Mouse (Mus musculus): Measurements from ENCODE around the gene Adcy2. TPM values are rescaled to one million over a fixed set of nuclear protein-coding genes. Genes with fewer than 3 reads are reported as not detected.

The Adcy2 gene
- total and polyA plus RNA-seq, 3 experiments = not detected

DNA sequence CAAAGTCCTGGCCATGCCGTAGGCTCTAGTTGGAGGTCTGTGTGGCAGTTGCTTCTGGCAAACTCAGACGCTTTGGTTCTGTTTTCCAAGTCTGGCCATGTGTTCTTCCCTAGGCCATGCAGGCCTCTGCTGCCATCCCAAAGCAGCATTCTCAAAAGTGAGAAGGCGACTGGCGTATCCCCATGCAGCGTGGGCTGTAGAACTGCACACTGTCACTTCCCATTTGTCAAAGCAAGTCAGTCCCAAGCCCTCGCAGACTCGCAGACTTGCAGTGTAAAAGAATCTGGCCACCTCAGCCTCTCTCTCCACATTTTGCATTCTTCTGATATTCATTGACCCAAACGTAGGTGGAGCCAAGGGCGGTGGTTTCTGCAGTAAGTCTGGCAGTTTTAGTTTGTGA is 249.5 kb downstream of the Adcy2 start:
- H3K36me3 ChIP-seq (ENCODE audit: control insufficient read depth in 1 of 2, insufficient read depth in 2 of 2, low read length in 2 of 2) = no peaks in the 10 kb centered on the region
- no peak overlapping the region for H3K4me3 ChIP-seq (ENCODE audit: control insufficient read depth in 1 of 2, insufficient read depth in 1 of 2, low read depth in 2 of 2, low read length in 2 of 2)
- H3K9me3 ChIP-seq (replicated peaks; ENCODE audit: insufficient read depth, low read length) = no peaks in the 10 kb centered on the region
- H3K4me1 ChIP-seq (ENCODE audit: control insufficient read depth in 1 of 2, insufficient read depth in 2 of 2, low read length in 2 of 2) = no peaks in the 10 kb centered on the region
- H3K27me3 ChIP-seq (ENCODE audit: control insufficient read depth in 1 of 2, insufficient read depth in 2 of 2, low read length in 2 of 2) = no peaks in the 10 kb centered on the region
- DNase-seq (ENCODE audit: low read depth, low spot score) = no peak
- no peak for TF ChIP-seq POLR2AphosphoS2 (IDR thresholded peaks at IDR 0.05; ENCODE audit: low read length)
- TF ChIP-seq ZC3H11A (IDR thresholded peaks at IDR 0.05; ENCODE audit: low read depth, low read length) = no peak
- no peak for TF ChIP-seq HCFC1 (IDR thresholded peaks at IDR 0.05; ENCODE audit: low read depth, low read length)
- no peak for TF ChIP-seq MXI1 (IDR thresholded peaks at IDR 0.05; ENCODE audit: low read depth, low read length)
- no peak for TF ChIP-seq MYB (IDR thresholded peaks at IDR 0.05; ENCODE audit: low read depth, low read length)
- TF ChIP-seq MYC (IDR thresholded peaks at IDR 0.05; ENCODE audit: low read depth, low read length) = no peak
- no peak for TF ChIP-seq RCOR1 (IDR thresholded peaks at IDR 0.05; ENCODE audit: low read depth, low read length)
- TF ChIP-seq MAZ (IDR thresholded peaks at IDR 0.05; ENCODE audit: low read depth, low read length) = no peak
- TF ChIP-seq TAL1 (IDR thresholded peaks at IDR 0.05; ENCODE audit: low read length) = no peak
- TF ChIP-seq MAX (IDR thresholded peaks at IDR 0.05; ENCODE audit: low read length) = no peak
- H3K27ac ChIP-seq (ENCODE audit: control insufficient read depth, low read depth, low read length) = no peak overlapping the region
- H3K79me2 ChIP-seq (ENCODE audit: control insufficient read depth, insufficient read depth, low read length, poor library complexity) = no peaks in the 10 kb centered on the region
- H3K9ac ChIP-seq (ENCODE audit: control insufficient read depth, low read depth, low read length, poor library complexity, severe bottlenecking) = no peak overlapping the region

DNA sequence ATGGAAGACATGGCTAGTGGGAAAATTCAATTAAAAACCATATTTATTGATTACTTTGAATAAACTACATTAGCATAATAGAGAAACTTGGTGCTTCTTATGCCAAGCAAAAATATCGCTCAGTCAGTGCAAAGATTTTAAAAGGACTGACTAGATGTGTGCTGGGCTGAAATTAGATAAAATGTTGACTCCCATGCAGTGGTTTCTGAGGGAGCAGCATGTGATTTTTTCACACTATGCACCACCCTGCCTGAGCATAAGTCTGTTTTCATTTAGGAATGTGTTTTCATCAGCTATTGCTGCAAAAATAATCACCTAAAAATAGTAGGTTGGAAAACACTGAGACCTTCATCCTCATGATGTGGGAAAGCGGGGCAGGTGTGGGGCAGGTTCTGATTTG is 250.0 kb downstream of the Adcy2 start:
- no peak for DNase-seq (ENCODE audit: low read depth, low spot score)
- TF ChIP-seq USF2 (IDR thresholded peaks at IDR 0.05; ENCODE audit: borderline replicate concordance in 1 of 2, insufficient read depth in 1 of 2, low read depth in 1 of 2, low read length in 2 of 2) (no peak), ZKSCAN1 (IDR thresholded peaks at IDR 0.05; ENCODE audit: low read depth, low read length) (no peak), MAZ (IDR thresholded peaks at IDR 0.05; ENCODE audit: low read depth, low read length) (no peak), ZMIZ1 (IDR thresholded peaks at IDR 0.05; ENCODE audit: low read depth, low read length) (no peak), MEF2A (IDR thresholded peaks at IDR 0.05; ENCODE audit: extremely low read depth, insufficient replicate concordance, low read depth, low read length, poor library complexity, severe bottlenecking) (no peak), MXI1 (IDR thresholded peaks at IDR 0.05; ENCODE audit: low read depth, low read length) (no peak), ZC3H11A (IDR thresholded peaks at IDR 0.05; ENCODE audit: low read depth, low read length) (no peak), KAT2A (conservative IDR thresholded peaks at IDR 0.05; ENCODE audit: low read depth, low read length) (no peak), GATA1 (IDR thresholded peaks at IDR 0.05; ENCODE audit: low read depth, low read length) (no peak), POLR2A (IDR thresholded peaks at IDR 0.05; ENCODE audit: control insufficient read depth in 1 of 2, insufficient read depth in 1 of 2, low read depth in 1 of 2, low read length in 2 of 2, poor library complexity in 1 of 2) (no peak)
- no peak overlapping the region for H3K27ac ChIP-seq (ENCODE audit: control insufficient read depth, low read depth, low read length)

More for the DNA sequence above, 250.0 kb downstream of the Adcy2 start:
- H3K4me1 ChIP-seq (ENCODE audit: control insufficient read depth in 1 of 2, insufficient read depth in 2 of 2, low read length in 2 of 2) = no peaks in the 10 kb centered on the region
- H3K36me3 ChIP-seq (ENCODE audit: control insufficient read depth in 1 of 2, insufficient read depth in 2 of 2, low read length in 2 of 2) = no peaks in the 10 kb centered on the region
- H3K4me3 ChIP-seq (ENCODE audit: control insufficient read depth in 1 of 2, insufficient read depth in 1 of 2, low read depth in 2 of 2, low read length in 2 of 2) = no peak overlapping the region
- H3K79me2 ChIP-seq (ENCODE audit: control insufficient read depth, insufficient read depth, low read length, poor library complexity) = no peaks in the 10 kb centered on the region
- no peak overlapping the region for H3K9ac ChIP-seq (ENCODE audit: control insufficient read depth, low read depth, low read length, poor library complexity, severe bottlenecking)
- no peaks in the 10 kb centered on the region for H3K9me3 ChIP-seq (replicated peaks; ENCODE audit: insufficient read depth, low read length)
- no peaks in the 10 kb centered on the region for H3K27me3 ChIP-seq (ENCODE audit: control insufficient read depth in 1 of 2, insufficient read depth in 2 of 2, low read length in 2 of 2)

Measured in MEL (cell line).